Mouse (Mus musculus): ENCODE results near the gene Ptch1. TPM values are rescaled to one million over a fixed set of nuclear protein-coding genes. Genes with fewer than 3 reads are reported as not detected.

Gene Ptch1
- total RNA-seq, 1 experiment: 21.6 TPM

DNA sequence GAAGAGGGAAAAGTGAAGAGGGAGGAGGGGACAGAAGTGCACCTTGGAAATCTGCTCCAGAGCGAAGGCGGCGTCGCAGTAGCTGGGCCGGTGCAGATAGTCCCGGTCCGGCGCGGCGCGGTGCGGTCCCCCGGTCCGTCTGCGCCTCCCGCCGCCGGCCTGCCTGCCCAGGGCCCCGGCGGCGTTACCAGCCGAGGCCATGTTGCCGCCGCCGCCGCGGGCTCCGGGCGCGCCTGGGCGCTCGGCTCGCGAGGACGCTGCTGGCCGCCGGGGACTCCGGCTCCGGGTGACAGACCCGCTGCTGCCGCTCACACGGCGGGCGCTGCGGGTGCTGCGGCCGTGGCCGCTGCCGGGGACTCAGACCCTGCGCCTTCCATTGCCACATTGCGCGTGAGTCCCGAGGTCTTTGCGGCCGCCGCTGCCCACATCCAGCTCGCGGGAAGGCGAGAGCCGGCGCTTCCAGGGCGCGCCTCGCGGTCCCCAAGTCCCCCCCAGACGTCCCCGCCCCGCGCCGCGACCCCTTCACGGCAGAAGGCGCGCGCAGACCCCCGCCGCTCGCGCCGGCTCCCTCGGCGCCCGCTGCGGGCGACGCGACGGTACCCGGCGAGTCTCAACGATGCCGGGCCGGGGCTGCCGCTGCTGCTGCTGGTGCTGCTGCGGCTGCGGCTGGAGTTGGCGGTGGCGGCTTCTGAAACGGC, 7.9 kb downstream of the Ptch1 start:
- H3K4me1 ChIP-seq (ENCODE audit: control insufficient read depth in 2 of 2, insufficient read depth in 2 of 2, low read length in 2 of 2, poor library complexity in 1 of 2): peaks cover 7 to 12% of the 10 kb centered on the region in 2 experiments; a peak in 2 of 4 replicates
- in situ Hi-C loops (cut with MboI; ENCODE audit: low sequenced_read_pairs in 2 of 2, unreplicated experiment in 2 of 2): no loop called here
- DNase-seq (ENCODE audit: low read depth, low spot score): no peak

GRCm38 (mm10) chr13:63564626-63565319, 8.6 kb downstream of the Ptch1 start:
- peak overlapping the region; percentile 51; the same call in 1 of the 2 replicates for H3K27ac ChIP-seq (ENCODE audit: insufficient read depth, low read depth, low read length, poor library complexity, severe bottlenecking)
- in situ Hi-C loops (cut with MboI; ENCODE audit: low sequenced_read_pairs in 2 of 2, unreplicated experiment in 2 of 2): no loop called here
- DNase-seq (ENCODE audit: low read depth, low spot score): peak; percentile 47
- no peak for TF ChIP-seq ZNF384 (IDR thresholded peaks at IDR 0.05; ENCODE audit: low read depth, low read length)
- TF ChIP-seq HCFC1 (IDR thresholded peaks at IDR 0.05; ENCODE audit: borderline replicate concordance, insufficient read depth, low read length): no peak
- TF ChIP-seq ZC3H11A (IDR thresholded peaks at IDR 0.05; ENCODE audit: borderline replicate concordance, low read depth, low read length): no peak
- peak overlapping the region; percentile 90 to 96 for H3K4me3 ChIP-seq (ENCODE audit: insufficient read depth in 1 of 2, low read depth in 1 of 2, low read length in 2 of 2, poor library complexity in 1 of 2, severe bottlenecking in 1 of 2)
- H3K9me3 ChIP-seq (ENCODE audit: control insufficient read depth, insufficient read depth, low read depth, low read length): no peaks in the 10 kb centered on the region
- peak overlapping the region; percentile 88 for H3K9ac ChIP-seq (ENCODE audit: insufficient read depth, low read depth, low read length, poor library complexity, severe bottlenecking)
- peaks cover 10 to 12% of the 10 kb centered on the region in 2 experiments; a peak in 2 of 4 replicates for H3K4me1 ChIP-seq (ENCODE audit: control insufficient read depth in 2 of 2, insufficient read depth in 2 of 2, low read length in 2 of 2, poor library complexity in 1 of 2)
- H3K36me3 ChIP-seq (ENCODE audit: control insufficient read depth, insufficient read depth, low read length, poor library complexity, severe bottlenecking): peaks cover 5% of the 10 kb centered on the region; the same call in 1 of the 2 replicates

More for the DNA sequence above, 7.9 kb downstream of the Ptch1 start:
- no peaks in the 10 kb centered on the region for H3K9me3 ChIP-seq (ENCODE audit: control insufficient read depth, insufficient read depth, low read depth, low read length)
- peak overlapping the region; percentile 88 for H3K9ac ChIP-seq (ENCODE audit: insufficient read depth, low read depth, low read length, poor library complexity, severe bottlenecking)
- peaks cover 5% of the 10 kb centered on the region; the same call in 1 of the 2 replicates for H3K36me3 ChIP-seq (ENCODE audit: control insufficient read depth, insufficient read depth, low read length, poor library complexity, severe bottlenecking)
- H3K4me3 ChIP-seq (ENCODE audit: insufficient read depth in 1 of 2, low read depth in 1 of 2, low read length in 2 of 2, poor library complexity in 1 of 2, severe bottlenecking in 1 of 2): peak overlapping the region; percentile 90 to 96
- TF ChIP-seq ZC3H11A (IDR thresholded peaks at IDR 0.05; ENCODE audit: borderline replicate concordance, low read depth, low read length) (no peak), CHD2 (IDR thresholded peaks at IDR 0.05; ENCODE audit: low read depth, low read length) (no peak), MAFK (IDR thresholded peaks at IDR 0.05; ENCODE audit: insufficient read depth, low read depth, low read length) (no peak), ZNF384 (IDR thresholded peaks at IDR 0.05; ENCODE audit: low read depth, low read length) (no peak)
- peak overlapping the region; percentile 47; the same call in 1 of the 2 replicates for H3K27ac ChIP-seq (ENCODE audit: insufficient read depth, low read depth, low read length, poor library complexity, severe bottlenecking)

DNA sequence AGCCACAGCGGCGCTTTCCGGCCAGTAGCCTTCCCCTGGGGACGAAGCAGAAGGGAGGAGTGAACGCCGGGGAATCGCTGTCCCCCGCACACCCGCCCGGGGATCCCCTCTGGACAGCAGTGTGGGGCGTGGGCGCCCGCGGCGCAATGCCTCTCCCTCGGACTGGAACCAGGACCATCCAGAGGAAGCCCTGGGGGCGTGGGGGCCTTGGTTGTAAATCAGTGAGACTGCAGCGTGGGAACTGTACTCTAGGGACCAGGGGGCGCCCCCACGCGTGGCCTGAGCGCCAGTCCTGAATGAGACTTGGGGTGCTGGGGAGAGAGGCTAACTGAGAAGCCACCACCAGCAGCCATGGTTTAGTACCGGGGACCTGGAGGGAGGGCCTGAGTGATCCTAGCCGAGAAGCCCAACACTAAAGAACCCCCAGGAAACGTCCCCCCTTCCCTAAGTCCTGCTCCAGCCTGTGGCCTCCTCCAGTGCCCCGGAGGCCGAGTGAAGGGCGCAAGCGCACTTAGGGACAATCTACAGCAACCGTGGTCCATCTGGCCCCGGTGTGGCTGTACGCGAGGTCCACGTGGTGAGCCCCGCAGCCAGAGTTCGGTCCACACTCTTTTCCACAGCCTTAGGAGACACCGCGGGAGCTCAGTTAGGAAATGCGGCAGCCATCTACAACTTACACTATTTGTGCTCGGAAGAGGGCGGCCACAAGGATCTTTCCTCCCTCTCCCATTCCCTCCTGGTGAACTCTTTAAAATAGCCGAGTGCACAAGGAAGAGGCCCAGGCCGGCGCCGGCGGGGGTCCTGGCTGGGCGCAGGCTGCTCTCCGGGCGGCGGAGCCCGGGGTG, 9.4 kb downstream of the Ptch1 start:
- in situ Hi-C loops (cut with MboI; ENCODE audit: low sequenced_read_pairs in 2 of 2, unreplicated experiment in 2 of 2): no loop called here
- peaks cover 6% of the 10 kb centered on the region; the same call in 1 of the 2 replicates for H3K36me3 ChIP-seq (ENCODE audit: control insufficient read depth, insufficient read depth, low read length, poor library complexity, severe bottlenecking)
- H3K4me1 ChIP-seq (ENCODE audit: control insufficient read depth in 2 of 2, insufficient read depth in 2 of 2, low read length in 2 of 2, poor library complexity in 1 of 2): peaks cover 11 to 12% of the 10 kb centered on the region in 2 experiments; a peak in 2 of 4 replicates
- H3K4me3 ChIP-seq (ENCODE audit: insufficient read depth in 1 of 2, low read depth in 1 of 2, low read length in 2 of 2, poor library complexity in 1 of 2, severe bottlenecking in 1 of 2): peak overlapping the region; percentile 90 to 96
- TF ChIP-seq HCFC1 (IDR thresholded peaks at IDR 0.05; ENCODE audit: borderline replicate concordance, insufficient read depth, low read length) (no peak), ZC3H11A (IDR thresholded peaks at IDR 0.05; ENCODE audit: borderline replicate concordance, low read depth, low read length) (no peak), ZNF384 (IDR thresholded peaks at IDR 0.05; ENCODE audit: low read depth, low read length) (no peak), MAFK (IDR thresholded peaks at IDR 0.05; ENCODE audit: insufficient read depth, low read depth, low read length) (no peak), CHD2 (IDR thresholded peaks at IDR 0.05; ENCODE audit: low read depth, low read length) (no peak)
- H3K9ac ChIP-seq (ENCODE audit: insufficient read depth, low read depth, low read length, poor library complexity, severe bottlenecking): peak overlapping the region; percentile 88
- no peaks in the 10 kb centered on the region for H3K9me3 ChIP-seq (ENCODE audit: control insufficient read depth, insufficient read depth, low read depth, low read length)
- peak overlapping the region; percentile 65 for H3K27ac ChIP-seq (ENCODE audit: insufficient read depth, low read depth, low read length, poor library complexity, severe bottlenecking)
- no peak for DNase-seq (ENCODE audit: low read depth, low spot score)

GRCm38 (mm10) chr13:63562972-63563780, 10.2 kb downstream of the Ptch1 start:
- peak overlapping the region; percentile 88 for H3K9ac ChIP-seq (ENCODE audit: insufficient read depth, low read depth, low read length, poor library complexity, severe bottlenecking)
- no peaks in the 10 kb centered on the region for H3K9me3 ChIP-seq (ENCODE audit: control insufficient read depth, insufficient read depth, low read depth, low read length)
- H3K4me3 ChIP-seq (ENCODE audit: insufficient read depth in 1 of 2, low read depth in 1 of 2, low read length in 2 of 2, poor library complexity in 1 of 2, severe bottlenecking in 1 of 2): peak overlapping the region; percentile 90 to 96
- H3K27ac ChIP-seq (ENCODE audit: insufficient read depth, low read depth, low read length, poor library complexity, severe bottlenecking): peak overlapping the region; percentile 65
- H3K36me3 ChIP-seq (ENCODE audit: control insufficient read depth, insufficient read depth, low read length, poor library complexity, severe bottlenecking): peaks cover 11% of the 10 kb centered on the region; the same call in 1 of the 2 replicates
- no peak for TF ChIP-seq CHD2 (IDR thresholded peaks at IDR 0.05; ENCODE audit: low read depth, low read length)
- TF ChIP-seq HCFC1 (IDR thresholded peaks at IDR 0.05; ENCODE audit: borderline replicate concordance, insufficient read depth, low read length): 0 out of 2 replicates have a peak, but pooled peaks have one; percentile 28
- TF ChIP-seq ZC3H11A (IDR thresholded peaks at IDR 0.05; ENCODE audit: borderline replicate concordance, low read depth, low read length): no peak
- no peak for TF ChIP-seq MAFK (IDR thresholded peaks at IDR 0.05; ENCODE audit: insufficient read depth, low read depth, low read length)
- TF ChIP-seq ZNF384 (IDR thresholded peaks at IDR 0.05; ENCODE audit: low read depth, low read length): peak; percentile 83
- DNase-seq (ENCODE audit: low read depth, low spot score): peak; percentile 59
- in situ Hi-C loops (cut with MboI; ENCODE audit: low sequenced_read_pairs in 2 of 2, unreplicated experiment in 2 of 2): no loop called here
- peaks cover 8 to 17% of the 10 kb centered on the region in 2 experiments; a peak in 2 of 4 replicates for H3K4me1 ChIP-seq (ENCODE audit: control insufficient read depth in 2 of 2, insufficient read depth in 2 of 2, low read length in 2 of 2, poor library complexity in 1 of 2)
